Mouse (Mus musculus): ENCODE data around the gene Cfap157. TPM values are rescaled to one million over a fixed set of nuclear protein-coding genes. Genes with fewer than 3 reads are reported as not detected.

The Cfap157 gene
- polyA plus RNA-seq, 1 experiment = not detected

- TF ChIP-seq POLR2A (IDR thresholded peaks at IDR 0.05; ENCODE audit: borderline replicate concordance, low read depth, low read length) (no peak), CTCF (IDR thresholded peaks at IDR 0.05; ENCODE audit: low read depth, low read length) (no peak)
- no peaks in the 10 kb centered on the region for H3K4me1 ChIP-seq (ENCODE audit: control insufficient read depth, insufficient read depth, low read length)
- H3K4me3 ChIP-seq (ENCODE audit: insufficient read depth, low read length) = no peak overlapping the region
- H3K27ac ChIP-seq (ENCODE audit: insufficient read depth, low read depth, low read length) = no peak overlapping the region
Measured at GRCm38 (mm10) chr2:32818208-32818607, 34.0 kb upstream of the Cfap157 start.

GRCm38 (mm10) chr2:32817589-32817988 is 33.4 kb upstream of the Cfap157 start:
- Histone ChIP-seq H3K27ac (ENCODE audit: insufficient read depth, low read depth, low read length) (no peak overlapping the region), H3K4me3 (ENCODE audit: insufficient read depth, low read length) (no peak overlapping the region), H3K4me1 (ENCODE audit: control insufficient read depth, insufficient read depth, low read length) (no peaks in the 10 kb centered on the region)
- no peak for TF ChIP-seq CTCF (IDR thresholded peaks at IDR 0.05; ENCODE audit: low read depth, low read length)
- no peak for TF ChIP-seq POLR2A (IDR thresholded peaks at IDR 0.05; ENCODE audit: borderline replicate concordance, low read depth, low read length)

- no peak overlapping the region for H3K4me3 ChIP-seq (ENCODE audit: insufficient read depth, low read length)
- TF ChIP-seq CTCF (IDR thresholded peaks at IDR 0.05; ENCODE audit: low read depth, low read length) = no peak
- no peak for TF ChIP-seq POLR2A (IDR thresholded peaks at IDR 0.05; ENCODE audit: borderline replicate concordance, low read depth, low read length)
- H3K4me1 ChIP-seq (ENCODE audit: control insufficient read depth, insufficient read depth, low read length) = no peaks in the 10 kb centered on the region
- H3K27ac ChIP-seq (ENCODE audit: insufficient read depth, low read depth, low read length) = no peak overlapping the region
Measured at GRCm38 (mm10) chr2:32816946-32817581, 32.8 kb upstream of the Cfap157 start.

- TF ChIP-seq CTCF (IDR thresholded peaks at IDR 0.05; ENCODE audit: low read depth, low read length) (no peak), POLR2A (IDR thresholded peaks at IDR 0.05; ENCODE audit: borderline replicate concordance, low read depth, low read length) (no peak)
- Histone ChIP-seq H3K4me3 (ENCODE audit: insufficient read depth, low read length) (no peak overlapping the region), H3K27ac (ENCODE audit: insufficient read depth, low read depth, low read length) (no peak overlapping the region), H3K4me1 (ENCODE audit: control insufficient read depth, insufficient read depth, low read length) (no peaks in the 10 kb centered on the region)
Measured at GRCm38 (mm10) chr2:32816497-32816896, 32.3 kb upstream of the Cfap157 start.

GRCm38 (mm10) chr2:32811959-32812358 is 27.7 kb upstream of the Cfap157 start:
- Histone ChIP-seq H3K4me1 (ENCODE audit: control insufficient read depth, insufficient read depth, low read length) (no peaks in the 10 kb centered on the region), H3K27ac (ENCODE audit: insufficient read depth, low read depth, low read length) (no peak overlapping the region), H3K4me3 (ENCODE audit: insufficient read depth, low read length) (no peak overlapping the region)
- no peak for TF ChIP-seq POLR2A (IDR thresholded peaks at IDR 0.05; ENCODE audit: borderline replicate concordance, low read depth, low read length)
- TF ChIP-seq CTCF (IDR thresholded peaks at IDR 0.05; ENCODE audit: low read depth, low read length) = no peak

- H3K4me3 ChIP-seq (ENCODE audit: insufficient read depth, low read length) = no peak overlapping the region
- no peak overlapping the region for H3K27ac ChIP-seq (ENCODE audit: insufficient read depth, low read depth, low read length)
- no peak for TF ChIP-seq POLR2A (IDR thresholded peaks at IDR 0.05; ENCODE audit: borderline replicate concordance, low read depth, low read length)
- no peak for TF ChIP-seq CTCF (IDR thresholded peaks at IDR 0.05; ENCODE audit: low read depth, low read length)
- H3K4me1 ChIP-seq (ENCODE audit: control insufficient read depth, insufficient read depth, low read length) = no peaks in the 10 kb centered on the region
Measured at GRCm38 (mm10) chr2:32808816-32809566, 24.8 kb upstream of the Cfap157 start.

GRCm38 (mm10) chr2:32798251-32798962 is 14.2 kb upstream of the Cfap157 start:
- no peak overlapping the region for H3K4me3 ChIP-seq (ENCODE audit: insufficient read depth, low read length)
- no peak for TF ChIP-seq POLR2A (IDR thresholded peaks at IDR 0.05; ENCODE audit: borderline replicate concordance, low read depth, low read length)
- TF ChIP-seq CTCF (IDR thresholded peaks at IDR 0.05; ENCODE audit: low read depth, low read length) = no peak
- no peak overlapping the region for H3K27ac ChIP-seq (ENCODE audit: insufficient read depth, low read depth, low read length)
- H3K4me1 ChIP-seq (ENCODE audit: control insufficient read depth, insufficient read depth, low read length) = peaks cover 12% of the 10 kb centered on the region

GRCm38 (mm10) chr2:32795748-32796418 is 11.7 kb upstream of the Cfap157 start:
- TF ChIP-seq POLR2A (IDR thresholded peaks at IDR 0.05; ENCODE audit: borderline replicate concordance, low read depth, low read length) (no peak), CTCF (IDR thresholded peaks at IDR 0.05; ENCODE audit: low read depth, low read length) (no peak)
- H3K27ac ChIP-seq (ENCODE audit: insufficient read depth, low read depth, low read length) = no peak overlapping the region
- H3K4me3 ChIP-seq (ENCODE audit: insufficient read depth, low read length) = no peak overlapping the region
- peaks cover 12% of the 10 kb centered on the region for H3K4me1 ChIP-seq (ENCODE audit: control insufficient read depth, insufficient read depth, low read length)

GRCm38 (mm10) chr2:32791297-32791696 is 7.1 kb upstream of the Cfap157 start:
- TF ChIP-seq POLR2A (IDR thresholded peaks at IDR 0.05; ENCODE audit: borderline replicate concordance, low read depth, low read length) (no peak), CTCF (IDR thresholded peaks at IDR 0.05; ENCODE audit: low read depth, low read length) (no peak)

More at GRCm38 (mm10) chr2:32791297-32791696, 7.1 kb upstream of the Cfap157 start:
- Histone ChIP-seq H3K4me1 (ENCODE audit: control insufficient read depth, insufficient read depth, low read length) (no peaks in the 10 kb centered on the region), H3K4me3 (ENCODE audit: insufficient read depth, low read length) (no peak overlapping the region), H3K27ac (ENCODE audit: insufficient read depth, low read depth, low read length) (no peak overlapping the region)

Data from bone marrow macrophage, adult 2 months (primary cell).